Mouse (Mus musculus): ENCODE results near the gene Galnt17.

Gene Galnt17

DNA sequence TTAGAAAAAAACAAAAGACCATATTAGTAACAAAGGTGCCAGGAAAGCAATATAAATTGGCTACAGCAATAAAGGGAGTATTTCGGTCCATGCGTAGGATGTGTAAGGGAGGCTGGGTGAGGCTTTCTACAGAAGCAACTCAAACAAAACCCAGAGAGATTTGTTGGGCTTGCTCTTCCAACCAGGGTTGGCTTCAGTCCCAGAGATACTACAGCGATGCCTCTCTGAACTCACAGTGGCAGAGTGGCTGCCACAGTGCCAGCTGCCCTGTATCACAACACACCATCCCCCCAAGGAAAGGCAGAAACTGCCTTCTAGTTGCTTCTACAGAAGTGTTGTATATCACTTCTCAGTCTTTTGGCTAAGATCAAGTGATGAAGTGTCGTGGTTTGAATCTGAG is 66.6 kb downstream of the Galnt17 start:
- DNase-seq (ENCODE audit: low spot score in 2 of 2): no peak

DNA sequence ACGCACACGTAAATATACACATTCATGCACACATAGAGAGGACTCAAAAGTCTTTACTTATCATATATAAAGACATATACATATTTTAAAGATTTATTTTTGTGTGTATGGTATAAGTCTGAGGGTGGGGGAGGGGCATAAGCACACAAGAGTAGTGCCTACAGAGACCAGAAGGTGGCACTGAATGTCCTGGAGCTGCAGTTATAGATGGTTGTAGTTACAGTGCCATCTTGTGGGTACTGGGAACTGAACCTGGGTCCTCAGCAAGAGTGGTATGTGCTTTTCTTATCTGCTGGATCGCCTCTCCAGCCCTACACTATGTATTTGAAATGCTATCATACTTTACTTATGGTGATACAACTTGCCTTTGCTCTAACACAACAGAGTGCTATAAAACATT is 68.5 kb downstream of the Galnt17 start:
- DNase-seq (ENCODE audit: low spot score in 2 of 2): no peak

DNA sequence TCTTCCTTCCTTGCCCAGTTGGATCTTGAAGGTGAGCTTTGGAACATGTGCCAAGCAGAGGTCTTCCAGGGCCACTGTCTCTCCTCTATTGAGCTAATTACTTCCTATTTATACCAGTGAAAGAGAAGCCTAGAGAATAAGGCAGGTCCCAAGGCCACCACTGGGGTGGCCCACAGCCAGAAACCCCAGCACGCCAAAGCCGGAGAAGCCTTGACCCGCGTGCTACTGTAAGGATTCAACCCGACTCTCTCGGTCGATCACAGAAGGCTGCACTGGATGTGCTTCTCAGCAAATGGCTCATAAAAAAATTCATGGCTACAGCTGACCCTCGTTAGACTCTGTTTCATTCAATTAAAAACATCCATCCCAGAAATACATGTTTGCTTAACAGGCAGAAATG is 71.4 kb downstream of the Galnt17 start:
- no peak for DNase-seq (ENCODE audit: low spot score in 2 of 2)

DNA sequence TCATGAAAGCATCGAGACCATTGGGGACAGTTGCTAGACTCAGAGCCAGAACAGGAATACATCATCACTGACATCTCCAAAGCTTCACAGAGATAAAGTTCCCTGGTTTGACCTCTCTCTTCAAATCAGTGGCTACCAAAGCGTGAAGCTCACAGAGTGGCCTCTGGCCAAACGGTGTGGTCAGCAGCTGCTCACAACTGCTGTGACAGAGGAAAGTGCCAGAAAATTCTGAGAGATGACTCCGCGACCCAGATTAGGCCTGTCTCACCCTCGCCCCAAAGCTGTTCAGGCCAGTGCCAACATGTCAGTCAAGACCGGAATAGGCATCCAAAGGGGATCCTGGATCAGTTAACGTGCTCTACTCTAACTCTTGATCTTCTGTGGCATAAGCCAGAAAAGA is 74.5 kb downstream of the Galnt17 start:
- no peak for DNase-seq (ENCODE audit: low spot score in 2 of 2)

DNA sequence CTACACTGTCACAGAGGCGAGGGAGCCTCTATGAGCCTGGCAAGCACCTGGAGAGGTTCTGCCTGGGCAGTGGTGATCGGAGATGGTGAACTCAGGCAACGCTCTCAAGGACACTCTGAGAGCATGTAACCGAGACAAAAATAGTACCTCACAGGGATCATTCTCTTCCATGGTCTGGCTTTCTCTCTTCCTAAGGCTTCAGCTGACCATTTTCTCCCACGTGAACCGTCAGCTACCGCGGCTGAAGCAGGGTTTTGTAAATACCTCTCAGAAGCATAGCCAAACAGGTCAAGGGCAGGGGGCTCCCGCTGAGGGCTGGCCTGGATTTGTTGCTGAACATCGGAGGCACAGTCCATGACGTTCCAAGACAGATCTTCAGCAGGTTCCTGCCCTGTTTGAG is 77.2 kb downstream of the Galnt17 start:
- DNase-seq (ENCODE audit: low spot score in 2 of 2): no peak

DNA sequence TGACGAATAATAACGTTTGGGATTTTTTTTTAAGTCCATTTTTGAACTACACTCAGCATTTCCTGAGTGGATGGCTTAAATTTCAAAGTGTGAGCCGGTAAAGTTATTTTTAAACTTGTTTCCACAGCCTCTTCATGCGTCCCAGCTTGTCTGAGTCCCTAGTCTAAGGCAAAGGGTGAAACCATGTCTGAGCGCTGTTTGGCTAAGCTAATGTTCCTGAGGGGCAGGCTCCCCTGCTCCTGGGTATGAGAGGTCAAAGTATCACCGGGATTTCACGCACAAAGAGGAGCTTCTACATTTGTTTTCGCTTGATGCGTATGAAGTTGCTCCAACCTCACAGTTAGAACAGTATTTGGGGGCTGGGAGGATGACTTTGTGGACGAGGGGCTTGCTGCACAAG is 78.6 kb downstream of the Galnt17 start:
- DNase-seq (ENCODE audit: low spot score in 2 of 2): no peak

DNA sequence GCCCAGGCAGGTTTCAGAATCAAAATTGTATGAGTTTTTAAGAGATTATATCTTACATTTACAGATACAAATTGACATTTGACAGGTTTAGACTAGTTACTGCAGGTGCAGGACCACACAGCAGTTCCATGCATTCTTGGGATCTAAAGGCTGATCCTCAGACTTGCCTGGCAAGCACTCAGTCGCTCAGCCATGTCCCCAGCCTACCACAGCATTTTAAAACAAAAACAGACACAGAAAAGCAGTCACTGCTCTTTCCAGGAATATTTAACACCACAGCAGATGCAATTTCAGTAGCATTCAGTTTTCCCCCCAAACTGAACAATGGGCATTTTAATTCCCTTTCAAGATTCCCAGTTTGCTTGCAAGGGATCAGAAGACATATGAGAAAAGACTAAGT is 84.9 kb downstream of the Galnt17 start:
- no peak for DNase-seq (ENCODE audit: low spot score in 2 of 2)

DNA sequence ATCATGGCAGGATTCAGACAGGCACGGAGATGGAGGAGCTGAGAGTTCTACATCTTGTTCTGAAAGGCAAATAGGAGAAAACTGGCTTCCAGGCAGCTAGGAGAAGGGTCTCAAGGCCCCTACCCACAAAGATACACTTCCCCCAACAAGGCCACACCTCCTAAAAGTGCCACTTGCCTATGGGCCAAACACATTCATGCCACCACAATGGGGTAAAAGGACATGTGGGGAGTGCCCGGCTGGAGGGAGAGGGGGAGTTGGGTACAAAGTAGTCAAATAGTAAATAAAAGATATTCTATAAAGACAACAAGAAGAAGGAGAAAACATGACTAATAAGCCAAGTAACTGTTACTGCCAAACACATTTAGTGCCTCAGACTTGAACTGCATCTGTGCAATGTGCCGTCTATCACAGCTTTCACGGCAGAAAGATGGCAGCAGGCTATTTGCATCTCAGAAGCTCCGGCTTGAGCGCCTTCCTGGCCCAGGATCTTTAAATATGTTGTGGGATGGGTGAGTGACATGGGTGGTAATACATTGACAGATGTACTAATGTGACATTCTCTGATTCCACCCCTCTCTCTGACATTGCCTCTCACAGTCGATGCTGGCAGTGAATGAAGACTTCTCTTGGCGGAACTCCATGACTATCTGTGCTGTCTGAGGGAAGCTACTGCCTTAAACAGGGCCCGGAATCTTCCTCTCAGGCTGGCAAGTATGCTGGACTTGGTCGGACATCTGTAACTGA is 85.6 kb downstream of the Galnt17 start:
- peak in 1 of 2 experiments; percentile 22 for DNase-seq (ENCODE audit: low spot score in 2 of 2)

DNA sequence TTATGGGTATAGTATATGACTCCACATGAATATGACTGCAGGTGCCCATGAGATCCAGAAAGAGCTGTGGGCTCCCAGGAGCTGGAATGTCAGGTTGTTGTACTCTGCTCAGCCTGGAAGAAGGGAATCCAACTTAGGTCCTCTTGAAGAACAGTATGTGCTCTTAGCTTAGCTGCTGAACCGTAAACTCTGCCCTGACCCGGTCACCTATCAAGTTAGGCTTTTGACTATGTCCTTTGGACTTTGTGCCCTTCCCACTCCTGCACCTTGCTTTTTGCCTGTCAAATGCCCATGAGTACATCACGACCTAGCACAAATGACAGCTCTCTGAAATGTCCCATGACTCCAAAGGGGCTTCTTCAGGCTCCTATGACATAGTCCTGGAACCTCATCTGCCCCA is 90.1 kb downstream of the Galnt17 start:
- DNase-seq (ENCODE audit: low spot score in 2 of 2): no peak

DNA sequence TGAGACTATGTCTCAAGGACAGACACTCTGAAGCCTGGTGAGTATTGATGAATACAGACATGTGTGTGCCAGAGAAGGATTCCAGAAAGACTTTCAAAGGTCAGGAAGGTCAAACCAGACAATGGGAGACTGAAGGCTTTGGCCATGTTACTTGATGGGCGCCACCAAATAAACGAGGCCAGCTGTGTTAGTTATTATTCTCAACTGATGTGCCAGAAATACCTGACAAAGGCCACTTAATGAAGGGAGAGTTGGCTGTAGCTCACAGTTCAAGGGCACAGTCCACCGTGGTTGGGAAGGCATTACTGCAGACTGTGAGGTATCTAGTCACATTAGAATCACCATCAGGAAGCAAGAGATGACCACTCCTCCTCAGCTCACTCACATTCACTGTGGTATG is 96.7 kb downstream of the Galnt17 start:
- no peak for DNase-seq (ENCODE audit: low spot score in 2 of 2)

DNA sequence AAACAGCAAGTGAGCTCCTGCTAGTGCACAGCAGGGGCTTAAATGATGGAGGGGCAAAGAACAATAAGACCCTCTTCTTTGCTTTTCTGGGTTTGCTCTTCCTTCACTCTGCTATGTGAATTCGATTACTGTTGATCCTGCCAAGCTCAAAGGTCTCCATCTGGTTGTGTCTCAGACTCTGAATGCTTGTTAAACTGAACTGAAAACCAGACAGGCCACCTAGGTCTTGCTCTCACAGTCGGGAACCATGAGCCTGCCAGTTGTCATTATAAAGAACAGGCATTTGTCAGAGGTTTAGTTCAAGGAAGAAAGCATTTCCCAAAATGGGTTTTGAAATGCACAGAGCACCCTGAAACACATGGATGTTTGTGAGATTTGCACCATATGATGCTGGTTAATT is 107.2 kb downstream of the Galnt17 start:
- DNase-seq (ENCODE audit: low spot score in 2 of 2): no peak

DNA sequence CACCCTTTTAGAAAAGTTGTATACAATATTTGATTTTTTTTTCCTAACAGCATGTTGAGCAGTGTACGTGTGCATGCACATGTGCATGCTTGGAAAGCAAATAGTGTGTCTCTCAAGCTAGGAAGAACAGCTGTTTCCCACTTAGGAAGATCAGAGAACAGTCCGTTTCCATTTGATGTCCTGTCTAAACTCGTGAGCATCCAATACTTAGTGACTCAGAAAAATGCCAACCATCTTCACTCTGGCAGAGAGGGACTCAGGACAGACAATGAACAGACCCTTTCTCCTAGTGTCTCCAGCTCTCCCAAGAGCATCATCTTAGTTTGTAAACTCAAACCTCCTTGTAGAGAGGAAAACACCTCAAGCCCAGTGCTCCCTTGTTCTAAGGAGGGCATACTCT is 116.0 kb downstream of the Galnt17 start:
- no peak for DNase-seq (ENCODE audit: low spot score in 2 of 2)

DNA sequence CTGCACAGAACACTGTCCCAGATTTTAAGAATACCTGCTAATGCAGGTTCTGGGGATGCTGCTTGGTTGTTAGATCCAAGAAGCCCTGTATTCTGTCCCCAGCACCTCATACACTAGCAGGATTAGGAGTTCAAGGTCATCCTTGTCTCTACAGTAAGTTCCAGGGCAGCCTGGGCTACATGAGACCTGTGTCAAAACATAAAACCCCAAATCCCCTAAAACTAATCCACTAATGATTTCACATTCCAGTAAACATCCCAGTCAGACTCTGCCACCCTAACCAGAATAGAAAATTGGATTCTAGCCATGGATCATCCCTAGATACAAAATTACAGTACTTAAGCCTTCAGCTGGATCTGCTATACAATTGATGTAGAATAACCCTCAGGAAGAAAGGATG is 123.7 kb downstream of the Galnt17 start:
- DNase-seq (ENCODE audit: low spot score in 2 of 2): no peak

DNA sequence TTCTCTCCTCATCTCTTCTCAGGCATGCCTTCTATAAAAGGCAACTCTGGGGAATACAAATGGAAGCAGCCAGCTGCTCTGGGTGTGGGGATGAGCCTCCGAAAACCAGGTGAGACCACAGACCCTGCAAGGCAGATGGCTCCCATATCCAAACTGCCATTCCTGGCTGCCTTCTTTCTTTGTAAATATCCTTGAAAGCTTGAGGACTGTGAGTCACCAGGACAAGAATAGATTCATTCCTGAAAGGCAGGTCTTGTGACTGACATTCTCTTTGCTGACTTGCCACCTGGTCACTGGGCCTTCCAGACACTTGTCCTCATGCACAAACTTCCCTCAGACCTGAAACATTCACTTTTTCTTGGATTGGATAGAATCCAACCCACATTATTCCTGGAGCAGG is 127.1 kb downstream of the Galnt17 start:
- DNase-seq (ENCODE audit: low spot score in 2 of 2): no peak

DNA sequence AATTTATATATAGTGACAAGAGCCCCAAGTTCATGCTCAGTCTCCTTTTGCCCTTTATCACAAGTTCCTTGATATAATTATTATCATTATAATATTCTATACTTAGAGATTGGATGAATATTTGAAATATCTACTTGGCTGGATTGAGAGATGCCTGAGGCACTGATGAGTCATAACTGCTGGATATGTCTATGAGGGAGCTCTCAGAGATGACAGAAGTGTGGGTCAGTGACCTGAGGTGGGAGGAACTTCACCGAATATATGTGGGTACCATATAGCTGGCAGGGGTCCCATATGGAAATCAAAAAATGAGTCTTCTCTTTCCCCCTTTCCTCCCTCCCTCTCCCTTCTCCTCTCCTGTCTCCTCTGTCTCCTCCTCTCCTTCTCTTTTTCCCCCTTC is 127.5 kb downstream of the Galnt17 start:
- no peak for DNase-seq (ENCODE audit: low spot score in 2 of 2)

DNA sequence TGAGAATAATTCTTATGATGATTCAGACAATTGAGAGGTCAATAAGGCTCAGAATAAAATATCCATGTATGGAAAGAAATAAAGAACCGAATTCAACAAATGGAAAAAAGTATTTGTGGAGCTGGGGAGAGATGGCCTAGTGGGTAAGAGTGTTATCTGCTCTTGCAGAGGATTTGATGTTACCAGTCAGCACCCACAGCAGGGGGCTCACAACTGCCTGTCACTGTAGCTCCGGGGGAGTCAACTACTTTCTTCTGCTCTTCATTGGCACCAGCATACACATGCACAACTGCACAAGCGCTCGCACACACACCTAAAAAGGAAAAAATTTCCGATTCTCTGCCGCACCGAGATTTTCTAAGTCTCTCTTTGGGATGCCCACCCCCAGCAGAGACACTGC is 130.4 kb downstream of the Galnt17 start:
- DNase-seq (ENCODE audit: low spot score in 2 of 2): no peak

DNA sequence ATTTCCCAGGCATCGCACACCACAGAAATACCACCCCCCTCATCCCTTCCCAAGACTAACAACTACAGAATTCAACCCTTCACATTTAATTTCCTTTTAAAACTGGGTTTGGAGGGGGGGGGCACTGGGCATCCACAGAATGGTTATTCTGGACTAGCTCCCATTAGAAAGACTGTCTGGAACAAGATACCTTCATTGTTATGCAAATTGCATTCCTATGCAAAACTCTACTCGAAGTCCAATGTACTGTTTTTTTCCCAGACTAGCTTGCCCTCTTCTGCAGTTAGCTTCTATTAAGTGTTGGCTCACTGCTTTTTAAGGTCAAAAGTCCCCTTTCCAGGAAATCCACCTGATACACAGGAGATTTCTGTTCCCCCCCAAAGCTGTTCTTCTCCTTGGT is 131.1 kb downstream of the Galnt17 start:
- DNase-seq (ENCODE audit: low spot score in 2 of 2): no peak

DNA sequence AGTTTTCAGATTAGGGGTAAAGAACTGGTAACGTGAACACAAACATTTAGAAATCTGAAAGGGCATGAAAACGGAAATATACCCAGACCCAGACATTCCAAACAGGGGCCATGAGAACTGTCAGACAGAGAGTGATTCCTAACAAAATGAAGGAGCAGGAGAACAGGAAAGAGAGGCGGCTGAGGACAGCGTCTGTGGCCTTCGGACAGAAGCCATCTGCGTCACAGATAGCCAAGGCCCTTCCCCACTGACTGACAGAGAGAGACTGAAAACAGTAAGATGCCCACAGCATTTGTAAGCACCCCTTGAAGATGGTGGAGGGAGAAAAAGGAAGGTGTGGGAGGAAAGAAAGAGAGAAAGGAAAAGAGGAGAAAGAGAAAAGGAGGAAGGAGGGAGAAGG is 139.1 kb downstream of the Galnt17 start:
- no peak for DNase-seq (ENCODE audit: low spot score in 2 of 2)

DNA sequence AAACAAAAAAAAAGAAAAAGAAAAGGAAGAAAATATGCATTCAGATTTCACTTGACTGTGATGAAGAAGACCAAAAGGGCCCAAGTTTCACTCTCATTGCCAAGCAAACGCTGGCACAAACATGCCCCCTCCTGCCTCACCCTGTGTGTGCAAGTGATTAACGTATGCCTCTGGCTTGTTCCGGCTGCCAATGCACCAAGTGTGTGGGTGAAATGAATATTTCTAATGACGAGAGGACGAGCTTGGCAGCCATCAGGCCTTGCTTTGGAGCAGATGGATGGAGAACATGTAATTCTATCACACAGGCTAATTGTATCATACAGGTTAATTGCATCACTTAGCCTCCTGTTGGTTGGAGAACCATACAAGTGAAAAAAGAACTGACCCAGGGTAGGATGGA is 140.9 kb downstream of the Galnt17 start:
- DNase-seq (ENCODE audit: low spot score in 2 of 2): peak in 1 of 2 experiments; percentile 14

DNA sequence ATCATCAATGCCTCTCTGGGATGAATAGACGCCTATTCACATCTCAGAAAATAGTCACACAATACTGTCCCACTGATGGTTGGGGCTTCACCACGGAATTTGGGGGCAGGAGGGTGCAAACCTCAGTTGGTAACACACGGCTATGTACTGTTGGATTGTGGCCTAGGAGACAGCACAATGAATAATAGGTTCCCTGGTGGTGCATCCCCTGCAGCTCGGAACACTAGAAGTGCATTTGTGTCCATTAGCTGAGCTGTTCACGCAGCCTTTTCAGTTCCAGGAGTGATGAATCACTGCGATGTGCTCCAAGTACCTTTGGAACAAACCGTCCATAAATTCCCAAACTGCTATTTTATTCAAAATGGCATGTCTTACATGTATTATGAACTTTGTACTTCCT is 142.6 kb downstream of the Galnt17 start:
- DNase-seq (ENCODE audit: low spot score in 2 of 2): no peak

DNA sequence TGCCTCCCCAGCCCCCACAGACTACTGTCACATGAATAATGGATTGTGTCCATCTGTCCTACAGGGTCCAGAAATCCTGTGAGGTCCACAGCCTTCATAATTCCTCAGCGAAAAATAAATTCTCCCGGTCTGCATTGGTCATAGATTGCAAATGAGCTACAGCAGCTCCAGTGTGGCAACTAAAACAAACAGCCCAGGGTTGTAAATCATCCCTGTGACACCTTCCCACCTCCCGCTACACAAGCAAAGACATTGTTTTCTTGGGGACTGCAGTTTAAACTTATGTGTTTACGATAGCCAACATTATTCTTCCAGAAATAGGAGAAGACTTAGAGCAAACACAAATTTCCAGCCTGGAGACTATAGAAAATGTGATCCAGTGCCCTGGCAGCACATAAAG is 150.4 kb downstream of the Galnt17 start:
- DNase-seq (ENCODE audit: low spot score in 2 of 2): no peak

DNA sequence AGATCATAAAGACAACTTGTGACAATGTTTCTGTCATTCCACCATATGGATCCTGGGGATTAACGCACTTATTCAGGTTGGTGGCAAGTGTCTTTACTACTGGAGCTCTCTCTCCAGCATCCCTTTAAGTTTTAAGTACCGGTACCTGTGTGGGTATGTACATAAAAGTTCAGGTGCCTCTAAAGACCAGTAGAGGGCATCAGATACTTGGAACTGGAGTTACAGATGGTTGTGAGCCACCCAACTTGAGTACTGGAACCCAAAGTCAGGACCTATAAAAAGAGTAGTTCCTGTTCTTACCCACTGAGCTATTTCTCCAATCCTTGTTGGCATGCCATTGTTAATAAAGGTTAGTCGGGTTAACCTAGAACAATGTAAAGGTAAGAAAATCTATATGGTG is 152.0 kb downstream of the Galnt17 start:
- no peak for DNase-seq (ENCODE audit: low spot score in 2 of 2)

DNA sequence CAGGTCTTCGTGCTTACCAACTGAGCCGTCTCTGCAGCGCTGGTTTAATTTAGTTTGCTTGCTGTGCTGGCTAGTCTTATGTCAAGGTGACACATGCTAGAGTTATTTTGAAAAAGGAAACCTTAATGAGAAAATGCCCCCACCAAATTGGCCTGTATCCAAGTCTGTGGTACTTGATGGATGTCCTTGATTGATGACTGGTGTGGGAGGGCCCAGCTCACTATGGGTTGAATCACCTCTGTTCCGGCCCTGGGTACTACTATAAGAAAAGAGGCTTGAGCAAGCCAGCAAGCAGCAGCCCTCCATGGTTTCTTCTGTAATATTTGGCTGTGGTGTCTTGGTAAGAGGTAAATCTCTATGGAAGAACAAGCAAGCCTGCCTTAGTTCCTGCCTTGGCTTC is 165.7 kb downstream of the Galnt17 start:
- DNase-seq (ENCODE audit: low spot score in 2 of 2): no peak

DNA sequence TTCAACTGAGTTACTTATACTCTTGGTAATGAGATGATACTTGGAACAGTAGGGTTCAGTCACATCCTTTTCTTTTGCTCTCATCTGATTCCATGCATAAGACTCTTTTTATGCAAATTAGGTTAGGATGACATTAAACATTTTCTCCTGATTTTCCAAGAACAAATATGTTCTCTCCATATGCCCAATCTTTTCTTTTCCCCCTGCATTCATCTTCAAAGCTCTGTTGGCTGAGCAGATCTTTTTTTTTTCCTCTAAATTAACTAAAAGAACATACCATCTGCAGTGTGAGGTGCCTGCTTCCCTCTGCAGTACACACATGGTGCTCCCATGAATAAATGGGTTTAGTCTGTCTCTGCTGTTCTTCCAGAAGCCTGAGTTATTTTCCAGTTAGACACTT is 173.5 kb downstream of the Galnt17 start:
- no peak for DNase-seq (ENCODE audit: low spot score in 2 of 2)
